Mouse (Mus musculus) gastrocnemius, adult 8-10 months (tissue): Measurements from ENCODE around the gene Cela3a. TPM values are rescaled to one million over a fixed set of nuclear protein-coding genes. Genes with fewer than 3 reads are reported as not detected.

Experiments
- DNase-seq, 2 experiments: peaks; one replicate each; pipeline ENCODE4 v3.0.0; 2022; ENCODE audit warnings: low spot score in 2 of 2
- total RNA-seq, 4 experiments: library from RNA; stranded (reverse); gene quantifications; 2 replicates each; pipeline ENCODE4 v1.2.4; 2022

The Cela3a gene
- total RNA-seq, 4 experiments from 2014 or later = not detected

DNA sequence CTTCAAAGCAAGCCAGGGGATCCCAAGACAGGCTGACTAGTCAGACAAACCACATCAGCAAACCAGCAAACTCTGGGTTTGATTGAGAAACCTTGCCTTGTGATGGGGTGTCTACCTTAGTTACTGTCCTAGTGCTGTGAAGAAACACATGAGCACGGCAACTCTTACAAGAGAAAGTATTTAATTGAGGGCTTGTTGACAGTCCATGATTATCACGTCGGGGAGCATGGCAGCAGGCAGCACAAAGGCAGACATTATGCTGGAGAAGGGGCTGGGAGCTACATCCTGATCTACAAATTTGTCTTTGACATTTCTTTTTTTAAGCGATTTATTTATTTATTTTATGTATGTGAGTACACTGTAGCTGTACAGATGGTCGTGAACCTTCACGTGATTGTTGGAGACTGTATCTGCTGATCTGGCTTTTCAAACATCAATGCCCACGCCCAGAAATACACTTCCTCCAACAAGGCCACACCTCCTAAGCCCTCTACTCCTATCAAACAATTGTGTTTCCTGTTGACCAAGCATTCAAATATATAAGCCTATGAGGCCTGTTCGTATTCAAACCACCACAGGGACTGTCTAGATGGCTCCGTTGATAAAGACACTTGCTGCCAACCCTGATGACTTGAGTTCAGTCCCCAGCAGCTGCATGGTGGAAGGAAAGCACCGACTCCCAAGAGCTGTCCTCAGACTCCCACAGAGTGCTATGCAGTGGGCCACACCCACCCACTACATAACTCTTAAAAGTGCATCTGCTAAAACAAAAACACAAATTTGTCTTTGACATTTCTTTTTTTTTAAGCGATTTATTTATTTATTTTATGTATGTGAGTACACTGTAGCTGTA is 8.3 kb upstream of the Cela3a start:
- DNase-seq = no peak

DNA sequence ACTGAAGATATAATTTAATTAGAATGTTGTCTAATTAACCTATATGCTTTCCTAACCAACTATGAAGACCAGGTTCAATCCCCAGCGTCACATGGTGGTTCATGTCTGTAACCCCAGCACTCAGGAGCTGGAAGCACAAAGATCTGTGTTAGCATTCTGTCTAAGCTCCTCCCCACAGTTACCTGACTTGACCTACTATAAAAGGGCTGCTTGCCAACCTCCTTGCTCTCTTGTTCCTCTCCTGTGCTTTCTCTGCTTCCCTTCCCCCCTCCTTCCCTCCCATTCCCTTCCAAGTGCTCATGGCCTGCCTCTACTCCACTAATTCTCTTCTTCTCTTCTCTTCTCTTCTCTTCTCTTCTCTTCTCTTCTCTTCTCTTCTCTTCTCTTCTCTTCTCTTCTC is 5.3 kb upstream of the Cela3a start:
- no peak for DNase-seq

DNA sequence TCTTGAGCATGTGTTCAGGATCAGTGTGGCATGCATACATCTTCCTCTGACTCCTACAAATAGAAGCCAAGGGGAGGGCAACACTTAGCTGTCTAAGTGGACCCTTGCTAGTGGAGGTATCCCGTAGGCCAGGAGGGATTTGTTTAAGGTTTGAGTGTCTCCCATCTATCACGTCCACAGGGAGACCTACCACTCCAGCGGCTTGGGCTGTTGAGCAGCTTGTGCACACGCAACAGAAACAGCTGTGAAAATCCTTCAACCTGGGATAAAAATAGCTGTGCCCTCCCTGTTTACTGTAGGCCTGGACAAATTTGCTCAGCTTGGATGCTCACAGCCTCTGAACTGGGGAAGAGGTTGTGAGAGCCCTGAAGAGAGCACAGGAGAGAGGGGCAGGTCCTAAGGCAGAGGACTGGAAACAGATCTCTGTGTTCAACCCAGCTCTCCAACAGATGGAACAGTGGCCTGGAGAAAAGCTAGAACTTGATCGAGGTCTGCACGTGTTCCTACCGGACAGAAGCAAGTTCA is 2.7 kb upstream of the Cela3a start:
- peak in 1 of 2 experiments; percentile 26 for DNase-seq

DNA sequence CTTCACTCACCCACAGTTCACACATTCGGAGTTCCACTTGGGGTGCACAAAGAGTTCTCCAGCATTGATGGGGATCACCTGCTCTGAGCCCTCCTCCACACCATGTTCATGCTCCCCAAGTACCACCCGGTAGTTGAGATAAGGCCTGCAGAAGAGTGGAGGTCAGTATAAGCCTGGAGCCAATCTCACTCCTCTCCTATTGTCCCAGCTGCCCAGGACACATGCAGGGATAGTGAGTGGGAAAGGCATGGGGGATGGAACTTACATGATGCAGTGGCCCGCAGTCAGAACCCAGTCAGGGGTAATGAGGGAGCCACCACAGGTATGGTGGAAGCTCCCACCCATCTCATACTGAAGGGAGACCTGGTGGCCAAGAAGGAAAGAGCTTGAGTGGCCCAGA is 4.0 kb downstream of the Cela3a start:
- no peak for DNase-seq

DNA sequence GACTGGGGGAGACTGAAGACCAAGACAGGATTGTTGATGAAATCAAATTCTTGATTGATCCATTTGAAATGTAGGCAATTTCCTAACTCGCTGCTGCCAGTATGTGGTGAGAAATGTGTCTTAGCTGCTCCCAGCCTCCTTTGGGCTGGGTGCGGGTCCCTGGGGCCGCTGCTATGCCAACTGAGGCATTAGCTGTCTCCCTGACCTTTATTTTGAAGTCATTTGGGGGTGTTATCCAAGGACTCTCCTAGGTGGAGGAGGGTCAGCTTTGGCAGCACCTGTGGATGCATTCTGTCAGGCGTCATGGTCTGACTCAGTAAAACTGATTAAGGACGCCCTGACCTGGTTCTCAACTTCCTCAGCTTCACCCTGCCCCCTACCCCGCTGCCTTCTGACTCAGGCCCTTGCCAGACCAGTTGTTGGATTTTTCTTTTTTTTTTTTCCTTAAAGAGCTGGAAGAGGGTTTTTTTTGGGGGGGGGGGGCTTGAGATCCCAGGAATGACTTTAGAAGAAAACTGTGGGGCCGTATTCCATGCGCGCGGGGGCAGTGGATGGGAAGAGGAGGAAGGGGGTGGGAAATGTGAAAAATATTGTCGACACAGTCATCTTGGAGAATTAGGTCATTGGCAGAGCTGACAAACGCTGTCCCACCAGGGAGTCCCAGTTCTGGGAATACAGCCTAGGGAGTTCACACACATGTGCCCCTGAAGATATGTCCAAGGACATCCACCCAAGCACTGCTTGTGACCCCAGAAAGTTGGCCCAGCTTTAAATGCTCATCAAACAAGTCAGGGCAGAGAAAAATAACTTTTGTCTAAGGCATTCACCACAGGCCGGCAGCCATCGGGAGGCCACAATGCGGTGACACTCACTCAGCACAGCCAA is 12.7 kb downstream of the Cela3a start:
- peak; percentile 45 to 64 for DNase-seq

DNA sequence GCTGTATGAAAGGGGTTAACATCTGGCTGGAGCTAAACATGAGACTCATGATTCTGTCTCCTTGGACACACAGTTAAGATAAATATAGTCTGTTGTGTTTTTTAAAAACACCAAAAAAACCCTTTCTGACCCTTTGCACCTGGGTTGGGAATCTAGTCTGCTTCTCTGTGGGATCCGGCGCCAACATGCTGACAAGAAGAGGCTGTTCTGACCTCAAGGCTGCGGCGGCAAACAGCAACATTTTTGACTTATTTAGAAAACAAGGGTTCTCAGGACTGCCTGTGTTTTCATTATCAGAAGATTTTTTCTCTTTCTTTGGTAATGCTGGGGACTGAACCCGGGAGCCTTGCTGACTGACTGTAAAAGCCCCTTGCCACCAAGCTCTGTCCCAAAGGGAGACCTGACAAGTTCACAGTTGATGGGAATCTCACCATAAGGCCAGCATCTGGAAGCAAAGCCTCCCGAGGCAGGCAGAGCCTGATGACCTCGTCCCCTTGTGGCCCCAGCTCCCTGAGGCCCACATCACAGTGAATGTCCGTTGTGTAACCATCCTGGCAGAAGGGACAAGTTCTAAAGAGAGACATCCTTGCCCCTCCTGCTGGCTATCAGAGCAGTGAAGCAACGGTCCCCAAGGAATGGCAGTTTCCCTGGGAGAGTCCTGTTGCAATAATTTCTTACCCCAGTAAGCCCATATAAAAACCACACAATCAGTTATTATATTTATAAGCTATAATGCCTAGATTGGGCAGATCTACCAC is 16.0 kb downstream of the Cela3a start:
- peak in 1 of 2 experiments; percentile 52 for DNase-seq

DNA sequence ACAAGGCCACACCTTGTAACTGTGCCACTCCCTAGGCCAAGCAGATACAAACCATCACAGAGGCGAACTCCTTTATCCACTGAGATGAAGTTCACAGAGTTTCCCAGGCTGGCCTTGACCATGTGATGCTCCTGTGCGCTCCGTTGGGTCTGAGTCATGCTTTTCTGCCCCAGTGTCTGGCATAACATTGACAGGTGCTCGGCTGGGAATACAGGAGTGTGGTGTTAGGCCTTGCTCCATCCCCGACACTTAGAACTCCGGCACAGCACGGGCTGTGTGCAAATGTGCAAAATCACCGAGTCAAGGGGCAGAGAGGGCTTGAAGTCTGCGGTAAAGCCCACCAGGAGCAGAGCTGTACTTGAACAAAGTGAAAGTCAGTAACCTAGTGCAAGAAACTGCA is 16.7 kb downstream of the Cela3a start:
- no peak for DNase-seq

DNA sequence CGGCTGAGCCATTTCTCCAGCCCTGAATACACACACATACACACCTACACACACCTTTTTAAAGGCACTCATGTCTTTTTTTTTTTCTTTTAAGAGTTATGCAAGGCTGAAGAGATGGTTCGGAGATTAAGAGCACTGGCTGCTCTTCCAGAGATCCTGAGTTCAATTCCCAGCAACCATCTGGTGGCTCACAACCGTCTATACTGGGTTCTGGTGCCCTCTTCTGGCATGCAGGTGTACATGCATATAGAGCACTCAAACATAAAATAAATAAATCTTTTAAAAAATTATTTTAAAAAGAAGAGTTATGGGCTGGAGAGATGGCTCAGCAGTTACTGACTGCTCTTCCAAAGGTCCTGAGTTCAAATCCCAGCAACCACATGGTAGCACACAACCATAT is 18.3 kb downstream of the Cela3a start:
- DNase-seq = no peak

DNA sequence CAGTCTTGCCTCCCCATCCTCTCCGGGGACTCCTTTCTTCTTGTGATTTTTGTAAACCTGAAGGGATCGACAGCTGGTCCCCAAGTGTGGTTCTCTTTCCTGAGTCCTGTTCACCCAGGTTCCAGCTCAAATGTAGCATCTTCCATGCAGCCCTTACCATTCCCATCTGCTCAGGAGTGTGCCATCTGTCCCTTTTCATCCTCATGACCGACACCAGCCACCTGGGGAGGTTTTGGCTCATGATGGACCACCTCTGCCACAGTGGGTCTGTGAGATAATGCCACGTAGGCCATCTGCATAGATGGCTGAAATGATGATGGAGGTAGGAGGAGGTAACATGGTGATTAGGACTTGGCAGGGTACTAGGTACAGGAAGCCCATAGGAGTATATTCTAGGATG is 19.4 kb downstream of the Cela3a start:
- no peak for DNase-seq

DNA sequence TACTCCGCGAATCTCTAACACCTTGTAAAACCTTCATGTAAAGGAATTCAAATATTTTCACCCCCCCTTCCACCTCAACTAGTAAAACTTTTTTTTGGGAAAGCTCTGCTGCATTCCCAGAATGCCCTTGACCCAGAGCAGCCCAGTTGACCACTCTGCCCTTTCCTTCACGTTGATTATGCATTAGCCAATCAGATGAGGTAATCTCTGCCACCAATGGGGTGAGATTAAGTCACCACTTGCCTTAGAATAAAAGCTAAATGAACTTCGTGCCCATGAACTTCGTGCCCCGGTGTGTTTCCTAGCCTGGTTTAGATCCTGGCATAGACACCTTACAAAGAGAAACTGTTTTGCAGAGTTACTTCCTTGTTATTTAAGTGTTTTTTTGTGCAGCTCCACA is 20.6 kb downstream of the Cela3a start:
- no peak for DNase-seq

DNA sequence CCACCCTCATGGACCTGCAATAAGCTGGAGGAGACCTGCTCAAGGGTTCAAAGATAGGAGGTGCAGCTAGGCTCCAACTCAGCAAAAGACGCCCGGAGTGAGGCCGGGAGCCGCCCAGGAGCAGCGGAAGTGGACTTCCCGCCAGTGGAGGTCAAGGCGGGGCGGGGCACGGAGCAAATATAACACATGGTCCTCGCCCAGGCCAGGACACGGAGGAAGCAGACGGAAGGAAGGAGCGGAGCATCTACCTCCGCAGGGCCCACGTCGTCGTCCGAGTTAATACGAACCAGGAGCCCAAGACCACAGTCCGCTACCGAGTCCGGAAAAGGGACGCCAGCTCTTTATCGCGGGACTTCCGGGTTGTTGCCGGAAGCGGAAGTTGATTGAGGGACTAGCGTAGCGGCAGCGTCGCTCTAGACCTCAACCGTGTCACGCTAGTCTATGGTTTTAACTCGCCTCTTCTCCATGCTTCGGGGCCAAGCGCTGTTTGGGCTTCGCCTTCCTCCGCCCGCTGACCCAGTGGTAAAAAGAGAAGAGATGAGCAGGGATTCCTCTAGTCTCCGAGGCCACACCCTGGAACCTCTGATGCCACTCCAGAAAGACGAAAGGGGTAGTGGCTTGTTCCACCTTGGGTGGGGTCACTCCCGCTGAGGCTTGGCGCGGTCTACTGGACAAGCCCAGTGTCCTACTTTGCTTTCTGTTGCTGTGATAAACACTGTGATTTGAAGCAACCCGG is 21.4 kb downstream of the Cela3a start:
- DNase-seq = peak; percentile 63 to 77

DNA sequence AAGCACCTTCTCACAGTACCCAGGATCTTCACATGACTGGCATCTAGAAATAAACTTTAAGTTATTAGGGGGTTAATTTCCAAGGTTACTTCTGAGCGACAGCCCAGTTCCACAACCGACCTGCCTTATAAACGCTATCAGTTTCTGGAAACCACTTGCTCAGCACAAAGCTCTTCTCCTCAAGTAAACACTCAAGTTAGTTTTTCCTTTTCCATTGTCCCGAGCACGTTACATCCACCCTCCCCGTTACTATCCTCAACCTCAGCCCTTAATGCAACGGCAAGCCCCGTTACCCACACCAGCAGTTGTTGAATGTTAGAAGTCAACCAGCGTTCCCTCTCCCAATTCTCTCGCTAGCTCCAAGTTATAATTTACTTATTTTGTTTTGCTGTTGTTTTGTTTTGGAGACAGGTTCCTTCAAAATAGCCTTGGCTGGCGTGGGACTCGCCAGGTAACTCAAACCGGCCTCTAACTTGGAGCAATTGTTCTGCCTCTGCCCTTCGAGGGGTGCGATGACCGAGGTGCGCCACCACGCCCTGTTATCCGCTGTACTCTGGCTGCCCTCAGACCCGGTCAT is 22.0 kb downstream of the Cela3a start:
- no peak for DNase-seq

DNA sequence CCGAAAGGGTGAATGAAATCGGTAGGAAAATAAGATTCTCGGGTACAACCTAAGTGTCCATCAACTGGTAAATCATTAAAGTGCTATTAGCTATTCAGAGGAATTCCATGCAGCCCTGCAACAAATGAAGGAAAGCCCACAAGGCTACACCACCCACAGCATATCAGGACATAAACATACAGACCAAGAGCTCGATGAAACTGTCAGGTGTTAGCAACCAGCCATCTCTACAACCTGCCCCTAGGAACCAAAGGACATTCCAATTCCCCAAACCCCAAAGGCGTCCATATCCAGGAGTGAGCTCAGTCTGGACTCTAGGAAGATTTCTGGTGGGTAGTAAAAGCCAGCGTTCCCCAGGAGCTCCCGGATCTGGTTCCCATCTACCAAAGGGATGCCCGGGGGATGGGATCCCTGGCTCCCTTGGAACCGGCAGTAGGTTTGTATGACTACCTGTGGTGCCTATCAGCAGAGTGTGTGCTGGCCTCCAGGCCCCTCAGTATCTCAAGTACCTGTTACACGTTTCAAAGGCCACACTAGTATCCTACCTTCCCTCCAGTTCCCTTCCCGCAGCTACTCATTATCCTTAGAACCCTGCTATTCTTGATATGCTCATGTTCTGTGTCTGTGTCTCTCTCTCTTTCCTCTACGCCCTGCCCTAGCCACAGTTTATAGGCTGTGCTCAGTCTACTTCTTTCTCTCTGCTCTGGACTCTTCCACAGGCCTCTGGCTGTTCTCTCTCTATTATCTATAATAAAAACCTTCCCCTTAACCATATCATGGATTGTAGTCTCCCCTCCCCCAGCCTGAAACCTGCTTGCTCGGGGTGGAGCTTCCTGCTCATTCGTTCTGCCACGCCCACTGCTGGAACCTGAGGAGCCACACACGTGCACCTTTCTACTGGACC is 28.6 kb downstream of the Cela3a start:
- no peak for DNase-seq

DNA sequence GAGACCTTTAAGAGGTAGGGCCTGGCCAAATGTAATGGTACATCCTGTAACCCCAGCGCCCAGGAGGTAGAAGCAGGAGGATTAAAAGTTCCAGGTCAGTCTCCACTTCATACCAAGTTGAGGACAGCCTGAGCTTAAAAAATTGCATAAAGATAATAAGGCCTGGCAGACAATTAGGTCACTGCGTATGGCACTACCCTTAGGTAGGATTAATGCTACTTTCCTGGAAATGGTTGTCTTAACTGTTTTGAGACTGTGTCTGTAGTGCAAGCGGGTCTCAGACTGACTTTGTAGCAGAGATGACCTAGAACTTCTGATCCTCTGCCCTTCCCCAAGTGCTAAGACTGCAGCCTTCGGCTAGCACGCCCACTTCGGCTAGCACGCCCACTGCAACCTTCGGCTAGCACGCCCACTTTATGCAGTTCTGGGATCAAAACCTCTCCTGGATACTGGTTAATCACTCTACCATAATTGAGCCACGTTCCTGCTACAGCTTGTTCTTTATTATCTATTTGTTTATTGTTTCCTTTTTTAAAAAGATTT is 29.8 kb downstream of the Cela3a start:
- no peak for DNase-seq

DNA sequence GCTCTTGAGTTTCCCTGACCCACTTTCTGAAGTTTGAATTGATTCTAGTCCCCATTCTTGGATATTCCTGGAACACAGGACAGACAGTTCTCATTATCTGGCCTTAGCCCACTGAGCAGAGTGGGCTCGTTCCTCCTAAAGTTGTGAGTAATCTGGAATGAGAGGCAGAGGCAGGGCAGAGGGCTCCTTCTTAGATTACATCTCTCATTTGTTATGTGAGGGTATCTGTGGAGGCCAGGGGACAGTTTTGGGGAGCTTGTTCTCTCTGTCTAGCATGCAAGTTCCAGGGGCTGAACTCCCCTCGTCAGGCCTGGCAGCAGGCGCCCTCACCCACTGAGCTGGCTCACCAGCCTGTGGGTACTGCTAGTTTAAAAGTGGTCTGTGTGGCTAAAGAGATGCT is 30.5 kb downstream of the Cela3a start:
- no peak for DNase-seq

DNA sequence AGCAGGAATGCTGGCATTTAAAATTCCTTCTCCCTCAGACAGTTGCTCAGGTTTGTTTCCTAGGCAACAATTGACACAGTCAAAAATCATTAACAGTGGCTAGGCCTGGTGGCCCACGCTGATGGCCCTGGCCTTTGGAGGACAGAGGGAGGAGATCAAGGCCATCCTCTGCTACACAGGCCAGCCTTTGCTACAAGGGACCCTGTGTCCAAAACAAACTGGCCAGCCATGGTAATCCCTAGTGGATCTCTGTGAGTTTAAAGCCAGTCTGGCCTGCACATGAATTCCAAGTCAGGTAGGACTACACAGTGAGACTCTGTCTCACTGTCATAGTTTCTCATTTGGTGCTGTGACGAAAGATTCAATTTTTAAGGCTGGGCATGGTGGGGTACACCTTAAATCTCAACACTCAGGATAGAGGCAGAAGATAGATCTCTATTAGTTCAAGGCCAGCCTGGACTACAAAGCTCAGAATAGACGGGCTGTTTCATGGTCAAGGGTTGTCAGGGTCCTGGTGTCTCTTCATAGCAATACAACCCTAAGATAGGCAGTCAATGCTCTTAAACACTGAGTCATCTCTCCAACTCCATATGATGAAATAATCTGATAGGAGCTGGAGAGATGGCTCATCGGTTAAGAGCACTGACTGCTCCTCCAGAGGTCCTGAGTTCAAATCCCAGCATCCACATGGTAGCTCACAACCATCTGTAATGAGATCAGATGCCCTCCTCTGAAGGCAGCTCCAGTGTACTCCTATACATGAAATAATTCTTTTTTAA is 31.9 kb downstream of the Cela3a start:
- no peak for DNase-seq

DNA sequence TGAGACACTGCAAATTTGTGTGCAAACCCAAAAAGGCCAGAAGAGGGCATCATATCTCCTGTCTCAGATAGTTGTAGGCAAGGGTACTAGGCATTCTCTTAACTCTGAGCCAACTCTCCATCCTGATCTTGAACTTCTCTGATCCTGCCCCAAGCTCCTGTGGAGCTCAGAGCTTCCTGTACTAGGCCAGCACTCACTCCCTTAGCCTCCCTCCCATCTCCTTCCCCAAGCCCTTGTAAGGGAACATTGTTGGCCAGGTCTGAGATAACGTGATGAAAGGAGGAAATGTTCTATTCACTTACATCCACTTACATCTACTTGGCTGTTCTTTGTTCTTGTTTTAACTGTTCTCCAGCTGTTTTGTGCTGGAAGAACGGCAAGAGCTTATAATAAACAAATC is 32.8 kb downstream of the Cela3a start:
- no peak for DNase-seq
